Mouse (Mus musculus) WW6 (cell line): ENCODE data around the gene Pigq.

Source experiments
- DNase-seq: peaks from one replicate; pipeline ENCODE4 v3.0.0-alpha.2; 2013; ENCODE audit warnings: low read depth, low spot score

Pigq gene

DNA sequence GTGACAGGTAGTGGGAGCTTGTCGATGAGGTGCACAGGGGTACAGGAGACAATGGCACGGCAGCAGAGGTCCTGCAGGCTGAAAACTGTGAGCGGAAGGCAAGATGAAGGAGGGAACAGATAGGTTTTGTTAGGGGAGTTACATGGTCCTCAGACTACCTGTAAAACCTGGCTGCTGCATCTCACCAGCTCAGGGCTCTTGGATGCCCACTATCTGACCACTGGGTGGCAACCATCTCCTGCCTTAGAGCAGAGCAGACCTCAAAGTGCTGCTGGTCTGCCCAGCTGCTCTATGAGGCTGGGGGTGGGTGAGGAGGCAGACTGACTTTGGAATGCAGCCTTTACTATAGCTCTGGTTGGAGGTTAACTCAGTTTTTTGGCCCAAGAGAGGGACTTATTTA is 60.9 kb downstream of the Pigq start:
- no peak for DNase-seq

DNA sequence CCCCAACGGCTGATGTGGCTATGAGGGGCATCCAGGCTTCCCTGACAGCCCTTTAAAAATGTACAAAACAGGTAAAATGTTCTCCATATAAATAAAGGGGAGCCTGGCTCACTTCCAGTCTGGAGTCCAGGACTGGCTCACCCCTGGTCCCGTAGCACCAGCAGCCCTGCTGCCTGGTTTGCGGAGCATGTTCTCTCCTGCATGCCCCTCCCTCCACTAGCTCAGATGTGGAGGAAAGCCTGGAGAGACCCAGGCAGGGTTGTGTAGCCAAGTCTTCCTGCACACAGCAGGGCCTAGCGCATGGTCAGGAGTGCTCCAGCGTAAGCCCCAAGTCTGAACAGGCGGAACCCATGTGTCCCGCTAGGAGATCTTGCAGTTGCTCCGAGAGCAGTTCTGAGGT is 61.5 kb downstream of the Pigq start:
- no peak for DNase-seq

- no peak for DNase-seq
Observed at GRCm38 (mm10) chr17:25882306-25882705, 62.4 kb downstream of the Pigq start.

- DNase-seq, result no peak
Observed at GRCm38 (mm10) chr17:25881691-25882090, 63.0 kb downstream of the Pigq start.

GRCm38 (mm10) chr17:25880913-25881641 is 63.7 kb downstream of the Pigq start:
- no peak for DNase-seq

DNA sequence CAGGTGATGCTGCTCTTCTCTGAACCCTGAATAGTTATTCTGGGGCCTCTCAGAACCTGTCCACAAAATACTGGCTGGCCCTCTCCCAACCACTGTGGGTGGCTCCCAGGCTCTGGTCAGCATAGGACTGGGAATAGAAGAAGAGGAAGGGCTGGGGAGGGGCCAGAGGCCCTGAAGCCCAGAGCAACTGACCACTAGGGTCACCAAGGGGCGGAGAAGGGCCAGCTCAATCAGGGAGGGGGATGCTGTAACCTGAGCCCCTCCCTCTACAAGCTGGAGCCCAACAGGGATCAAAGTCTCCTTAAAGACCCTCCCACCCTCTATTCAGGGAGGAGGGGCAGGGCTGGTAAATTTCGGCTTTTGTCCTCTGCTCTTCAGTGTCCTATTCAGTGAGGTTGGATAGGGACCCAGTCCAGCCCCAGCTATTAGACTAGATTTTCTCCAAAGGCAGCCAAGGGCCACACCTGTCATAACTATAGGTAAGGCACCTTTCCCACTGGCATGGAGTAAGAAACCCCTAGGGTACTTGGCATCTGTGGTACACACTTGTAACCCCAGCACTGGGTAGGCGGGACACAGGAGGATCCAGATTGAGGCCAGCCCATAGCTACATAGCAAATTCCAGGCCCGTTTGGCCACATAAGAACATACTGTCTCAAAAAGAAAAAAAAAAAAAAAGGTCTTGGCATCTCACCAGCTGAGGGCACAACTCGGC is 64.4 kb downstream of the Pigq start, which contains the start of gene Wfikkn1:
Gene Wfikkn1, minus strand, starts transcription at position 663 of the 715 bp plus-strand sequence.
- no peak for DNase-seq

DNA sequence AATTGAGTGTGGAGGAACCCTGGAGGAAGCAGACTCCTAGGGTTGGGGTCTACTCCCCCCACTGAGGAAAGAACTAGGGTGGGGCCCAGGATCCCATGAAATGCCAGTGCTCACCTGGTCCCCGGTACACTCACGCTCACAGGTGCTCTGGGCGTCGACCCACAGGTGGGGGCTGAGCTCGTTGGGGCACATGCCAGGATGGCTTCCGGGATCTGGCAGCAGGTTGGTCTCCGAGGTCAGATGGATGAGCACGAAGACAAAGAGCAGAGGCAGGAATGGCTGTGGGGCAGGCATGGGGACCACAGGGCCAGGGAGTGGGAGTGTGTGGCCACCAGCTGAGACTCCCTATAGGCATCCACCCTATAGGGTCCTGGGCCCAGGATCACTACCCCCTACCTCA is 65.0 kb downstream of the Pigq start:
- DNase-seq, result no peak

GRCm38 (mm10) chr17:25879261-25879660 is 65.5 kb downstream of the Pigq start:
- no peak for DNase-seq

DNA sequence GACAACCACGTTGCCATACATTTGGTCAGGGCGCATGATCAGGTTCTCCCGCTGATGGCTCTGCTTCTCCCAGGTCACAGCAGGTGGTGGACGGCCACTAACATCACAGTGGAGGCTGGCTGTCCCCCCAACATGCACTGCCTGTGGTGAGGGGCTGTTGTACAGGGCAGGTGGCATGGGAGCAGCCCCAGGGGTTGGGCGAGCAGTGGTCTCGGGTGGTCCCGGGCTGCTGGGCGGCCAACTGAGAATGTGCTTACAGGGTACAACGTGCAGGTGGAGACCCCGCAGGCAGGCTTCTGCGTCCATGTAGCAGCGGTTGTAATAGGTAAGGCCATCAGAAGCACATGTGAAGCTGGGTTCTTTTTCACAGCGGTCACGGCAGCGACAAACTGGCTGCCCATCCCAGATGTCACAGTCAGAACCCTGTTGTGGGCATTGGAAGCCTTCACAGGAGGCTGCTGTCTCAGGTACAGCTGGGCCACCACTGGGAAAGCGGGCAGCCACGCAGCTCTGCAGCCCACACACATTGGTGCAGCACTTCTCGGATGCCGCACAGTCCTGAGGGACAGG is 66.0 kb downstream of the Pigq start:
- no peak for DNase-seq

- DNase-seq, result no peak
Observed at GRCm38 (mm10) chr17:25877741-25878610, 66.8 kb downstream of the Pigq start.

GRCm38 (mm10) chr17:25877025-25877424 is 67.7 kb downstream of the Pigq start:
- DNase-seq, result no peak
